Mouse (Mus musculus) olfactory bulb, adult 2 months (tissue): ENCODE measurements around the gene Fam50b.

Source experiments
- CTCF ChIP-seq: fragments of 200-500 bp; IDR thresholded peaks from 2 replicates; pipeline ENCODE4 v1.5.1; 2012; ENCODE audit warnings: low read depth, mild to moderate bottlenecking, low read length, moderate library complexity; ENCODE audit not compliant: insufficient read depth
- POLR2A ChIP-seq: fragments of 200-500 bp; IDR thresholded peaks from 2 replicates; pipeline ENCODE4 v1.6.1; 2012; ENCODE audit warnings: mild to moderate bottlenecking, low read depth, low read length, moderate library complexity; ENCODE audit not compliant: insufficient read depth

GRCm38 (mm10) chr13:34786634-34787033 is 52.0 kb downstream of the Fam50b start:
- TF ChIP-seq POLR2A (no peak), CTCF (no peak)
